In the genomic region with DNA sequence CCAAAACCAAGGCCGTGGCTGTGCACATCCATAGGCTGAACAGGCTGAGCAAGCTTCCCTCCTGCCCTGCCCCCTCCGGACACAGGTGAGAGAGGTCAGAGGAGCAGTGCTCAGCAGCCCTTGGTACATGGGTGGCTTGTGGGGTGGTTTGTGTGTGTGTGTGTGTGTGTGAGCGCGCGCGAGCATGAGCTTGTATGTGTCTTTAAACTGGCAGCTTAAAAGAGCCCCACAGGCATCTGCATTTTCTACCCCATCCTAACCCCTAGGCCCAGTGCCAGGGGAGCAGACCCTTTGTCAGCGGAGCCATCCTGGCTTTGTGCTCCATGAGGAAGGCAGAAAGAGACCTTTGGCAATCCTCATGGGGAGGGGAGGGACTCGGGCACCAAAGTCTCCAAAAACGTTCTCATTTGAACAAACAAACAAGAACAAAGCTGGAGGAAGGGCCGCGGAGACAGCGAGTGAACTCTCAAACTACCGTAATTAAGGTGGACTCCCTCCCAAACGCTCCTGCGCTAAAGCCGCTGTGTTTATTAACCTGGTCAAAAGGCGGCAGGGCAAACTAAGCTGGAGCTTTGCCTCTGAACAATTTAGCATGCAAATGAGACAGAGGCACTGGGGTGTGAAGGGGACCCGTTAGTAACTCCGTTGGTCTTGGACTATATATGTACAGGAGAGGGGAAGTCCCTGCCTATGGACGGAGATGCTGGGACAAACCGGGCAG, we compare ENCODE assay signal across 8 mouse cellular contexts. TPM values are rescaled to one million over a fixed set of nuclear protein-coding genes. Genes with fewer than 3 reads are reported as not detected.
DNase-seq lines count a peak whose midpoint lies in the region; ATAC-seq and TF ChIP-seq lines count a peak whose summit lies in the region.

No protein-coding gene starts in this region.

- peak; percentile 8; the same call in 1 of the 2 replicates for ATAC-seq in forebrain, embryonic 16.5 days

- TF ChIP-seq POLR2A in ES-Bruce4 (IDR thresholded peaks at IDR 0.05; ENCODE audit: insufficient read depth, low read length): no peak

- H3K4me1 ChIP-seq in ES-Bruce4 (ENCODE audit: control insufficient read depth, insufficient read depth, low read length): no peaks in the 10 kb centered on the region
- H3K4me1 ChIP-seq in forebrain, embryonic 16.5 days (replicated peaks; ENCODE audit: control insufficient read depth, insufficient read depth, low read length): peaks cover 24% of the 10 kb centered on the region

- peak overlapping the region; percentile 58 for H3K4me3 ChIP-seq in ES-Bruce4 (ENCODE audit: low read depth, low read length)
- peak overlapping the region; percentile 48 for H3K4me3 ChIP-seq in forebrain, embryonic 16.5 days (replicated peaks; ENCODE audit: low read length)

- peak overlapping the region; percentile 89 for H3K4me2 ChIP-seq in forebrain, embryonic 16.5 days (ENCODE audit: low read length)

- no peaks in the 10 kb centered on the region for H3K27me3 ChIP-seq in ES-Bruce4 (ENCODE audit: control insufficient read depth, insufficient read depth, low read length, poor library complexity, severe bottlenecking)
- no peaks in the 10 kb centered on the region for H3K27me3 ChIP-seq in forebrain, embryonic 16.5 days (replicated peaks; ENCODE audit: control insufficient read depth, insufficient read depth, low read length)

- no peaks in the 10 kb centered on the region for H3K36me3 ChIP-seq in ES-Bruce4 (ENCODE audit: control insufficient read depth, insufficient read depth, low read length, poor library complexity, severe bottlenecking)
- no peaks in the 10 kb centered on the region for H3K36me3 ChIP-seq in forebrain, embryonic 16.5 days (ENCODE audit: control insufficient read depth, insufficient read depth)

- H3K27ac ChIP-seq in ES-Bruce4 (ENCODE audit: insufficient read depth, low read length): no peak overlapping the region
- H3K27ac ChIP-seq in forebrain, embryonic 16.5 days (ENCODE audit: low read length): peak overlapping the region; percentile 87

- TF ChIP-seq CTCF in ES-Bruce4 (IDR thresholded peaks at IDR 0.05; ENCODE audit: low read depth, low read length): no peak

- no peak for TF ChIP-seq EP300 in ES-Bruce4 (IDR thresholded peaks at IDR 0.05; ENCODE audit: insufficient read depth, low read depth, low read length)

- peak overlapping the region; percentile 18; the same call in 1 of the 2 replicates for H3K9ac ChIP-seq in ES-Bruce4 (ENCODE audit: low read depth, poor library complexity, severe bottlenecking)
- peak overlapping the region; percentile 54 for H3K9ac ChIP-seq in forebrain, embryonic 16.5 days (replicated peaks; ENCODE audit: low read depth, low read length)

- peak; percentile 25 for DNase-seq in cerebellum, adult 11 months
- peak; percentile 87 for DNase-seq in kidney, adult 9 months
- DNase-seq in lung, postnatal 36 days: peak; percentile 38
- peak; percentile 57 to 83 for DNase-seq in spleen, postnatal 4 days (ENCODE audit: low spot score in 2 of 2)
- DNase-seq in layer of hippocampus, adult 8-10 months (ENCODE audit: low spot score in 2 of 2): no peak
- no peak for DNase-seq in frontal cortex, postnatal 14 days (ENCODE audit: low spot score in 2 of 2)

- H3K9me3 ChIP-seq in ES-Bruce4 (replicated peaks; ENCODE audit: control insufficient read depth, insufficient read depth, low read length, poor library complexity, severe bottlenecking): no peaks in the 10 kb centered on the region
- no peaks in the 10 kb centered on the region for H3K9me3 ChIP-seq in forebrain, embryonic 16.5 days (ENCODE audit: control insufficient read depth, low read length)

- 1% methylated on average over 21 of the region's 21 CpGs for WGBS in forebrain, embryonic 16.5 days

RNA-seq across cellular contexts. Expression of a gene that starts 48.2 kb away (rescaled TPM):
- 17.5 and 18.1 TPM in 2 replicates for polyA plus RNA-seq in ES-Bruce4 (2011; ENCODE audit: insufficient read depth, insufficient read length, low read depth, missing spikeins)
- 15.3 and 16.4 TPM in 2 replicates for polyA plus RNA-seq in forebrain, embryonic 16.5 days (2015; fragmentation: Nextera tagmentation; extraction: Ambion mirVana)
- total RNA-seq in layer of hippocampus, adult 8-10 months (2022): 10 to 100 TPM; 32.5 to 39.6 (median 35.5) TPM

Comparison
In these comparisons a context has a peak if more than half of its experiments do, and no peak if none do; other contexts are left out.
1. DNase-seq: peak in cerebellum, adult 11 months (single experiment), kidney, adult 9 months (single experiment), lung, postnatal 36 days (single experiment) and spleen, postnatal 4 days (2 of 2); none in layer of hippocampus, adult 8-10 months (0 of 2) and frontal cortex, postnatal 14 days (0 of 2).